Mouse (Mus musculus): ENCODE measurements around the gene Moxd1. TPM values are rescaled to one million over a fixed set of nuclear protein-coding genes. Genes with fewer than 3 reads are reported as not detected.

Gene Moxd1
- polyA plus RNA-seq, 1 experiment: 0.06 TPM

GRCm38 (mm10) chr10:24217558-24218268 lies 5.6 kb upstream of the Moxd1 start:
- no peak for DNase-seq
- Histone ChIP-seq H3K27ac (ENCODE audit: insufficient read depth, low read depth, low read length) (no peak overlapping the region), H3K36me3 (ENCODE audit: control insufficient read depth, insufficient read depth, low read length) (no peaks in the 10 kb centered on the region), H3K4me3 (ENCODE audit: insufficient read depth, low read depth, low read length) (no peak overlapping the region), H3K27me3 (replicated peaks; ENCODE audit: control insufficient read depth, insufficient read depth, low read length) (no peaks in the 10 kb centered on the region), H3K4me1 (ENCODE audit: control insufficient read depth, insufficient read depth, low read length) (no peaks in the 10 kb centered on the region)
- TF ChIP-seq CTCF (conservative IDR thresholded peaks at IDR 0.05; ENCODE audit: insufficient read depth, insufficient read length, low read depth, low read length): no peak
- no peak for TF ChIP-seq POLR2A (IDR thresholded peaks at IDR 0.05; ENCODE audit: low read depth, low read length)
- WGBS: 40% methylated on average over 6 of the region's 6 CpGs

- Histone ChIP-seq H3K27me3 (replicated peaks; ENCODE audit: control insufficient read depth, insufficient read depth, low read length) (peaks cover 3% of the 10 kb centered on the region), H3K36me3 (ENCODE audit: control insufficient read depth, insufficient read depth, low read length) (no peaks in the 10 kb centered on the region), H3K4me1 (ENCODE audit: control insufficient read depth, insufficient read depth, low read length) (no peaks in the 10 kb centered on the region), H3K27ac (ENCODE audit: insufficient read depth, low read depth, low read length) (no peak overlapping the region), H3K4me3 (ENCODE audit: insufficient read depth, low read depth, low read length) (no peak overlapping the region)
- 78% methylated on average over 5 of the region's 5 CpGs for WGBS
- no peak for TF ChIP-seq CTCF (conservative IDR thresholded peaks at IDR 0.05; ENCODE audit: insufficient read depth, insufficient read length, low read depth, low read length)
- no peak for TF ChIP-seq POLR2A (IDR thresholded peaks at IDR 0.05; ENCODE audit: low read depth, low read length)
- no peak for DNase-seq
Measured at GRCm38 (mm10) chr10:24220931-24221330, 2.4 kb upstream of the Moxd1 start.

GRCm38 (mm10) chr10:24222911-24223310 lies 406 bp upstream of the Moxd1 start:
- Histone ChIP-seq H3K36me3 (ENCODE audit: control insufficient read depth, insufficient read depth, low read length) (no peaks in the 10 kb centered on the region), H3K4me1 (ENCODE audit: control insufficient read depth, insufficient read depth, low read length) (no peaks in the 10 kb centered on the region), H3K4me3 (ENCODE audit: insufficient read depth, low read depth, low read length) (peak overlapping the region; percentile 34; the same call in 1 of the 2 replicates), H3K27me3 (replicated peaks; ENCODE audit: control insufficient read depth, insufficient read depth, low read length) (peaks cover 3% of the 10 kb centered on the region), H3K27ac (ENCODE audit: insufficient read depth, low read depth, low read length) (no peak overlapping the region)
- no peak for DNase-seq
- TF ChIP-seq POLR2A (IDR thresholded peaks at IDR 0.05; ENCODE audit: low read depth, low read length) (no peak), CTCF (conservative IDR thresholded peaks at IDR 0.05; ENCODE audit: insufficient read depth, insufficient read length, low read depth, low read length) (no peak)
- WGBS: 19% methylated on average over 6 of the region's 6 CpGs

- WGBS: 51% methylated on average over 8 of the region's 8 CpGs
- Histone ChIP-seq H3K36me3 (ENCODE audit: control insufficient read depth, insufficient read depth, low read length) (no peaks in the 10 kb centered on the region), H3K4me3 (ENCODE audit: insufficient read depth, low read depth, low read length) (no peak overlapping the region), H3K4me1 (ENCODE audit: control insufficient read depth, insufficient read depth, low read length) (no peaks in the 10 kb centered on the region), H3K27me3 (replicated peaks; ENCODE audit: control insufficient read depth, insufficient read depth, low read length) (peaks cover 3% of the 10 kb centered on the region), H3K27ac (ENCODE audit: insufficient read depth, low read depth, low read length) (no peak overlapping the region)
- TF ChIP-seq POLR2A (IDR thresholded peaks at IDR 0.05; ENCODE audit: low read depth, low read length): no peak
- no peak for TF ChIP-seq CTCF (conservative IDR thresholded peaks at IDR 0.05; ENCODE audit: insufficient read depth, insufficient read length, low read depth, low read length)
- no peak for DNase-seq
Measured at GRCm38 (mm10) chr10:24224591-24224990, 1.3 kb downstream of the Moxd1 start.

- H3K4me3 ChIP-seq (ENCODE audit: insufficient read depth, low read depth, low read length): no peak overlapping the region
- H3K36me3 ChIP-seq (ENCODE audit: control insufficient read depth, insufficient read depth, low read length): no peaks in the 10 kb centered on the region
- no peak for DNase-seq
- no peaks in the 10 kb centered on the region; the same call in none of the 2 replicates for H3K27me3 ChIP-seq (replicated peaks; ENCODE audit: control insufficient read depth, insufficient read depth, low read length)
- H3K27ac ChIP-seq (ENCODE audit: insufficient read depth, low read depth, low read length): no peak overlapping the region
- TF ChIP-seq POLR2A (IDR thresholded peaks at IDR 0.05; ENCODE audit: low read depth, low read length): no peak
- TF ChIP-seq CTCF (conservative IDR thresholded peaks at IDR 0.05; ENCODE audit: insufficient read depth, insufficient read length, low read depth, low read length): no peak
- 59% methylated on average over 12 of the region's 12 CpGs for WGBS
- H3K4me1 ChIP-seq (ENCODE audit: control insufficient read depth, insufficient read depth, low read length): no peaks in the 10 kb centered on the region
Measured at GRCm38 (mm10) chr10:24228318-24229183, 5.2 kb downstream of the Moxd1 start.

GRCm38 (mm10) chr10:24232281-24232680 lies 9.0 kb downstream of the Moxd1 start:
- WGBS: 81% methylated on average over 4 of the region's 4 CpGs

More at GRCm38 (mm10) chr10:24232281-24232680, 9.0 kb downstream of the Moxd1 start:
- no peak for DNase-seq
- H3K4me3 ChIP-seq (ENCODE audit: insufficient read depth, low read depth, low read length): no peak overlapping the region
- no peak for TF ChIP-seq POLR2A (IDR thresholded peaks at IDR 0.05; ENCODE audit: low read depth, low read length)
- TF ChIP-seq CTCF (conservative IDR thresholded peaks at IDR 0.05; ENCODE audit: insufficient read depth, insufficient read length, low read depth, low read length): no peak
- H3K27ac ChIP-seq (ENCODE audit: insufficient read depth, low read depth, low read length): no peak overlapping the region
- H3K36me3 ChIP-seq (ENCODE audit: control insufficient read depth, insufficient read depth, low read length): no peaks in the 10 kb centered on the region
- no peaks in the 10 kb centered on the region for H3K4me1 ChIP-seq (ENCODE audit: control insufficient read depth, insufficient read depth, low read length)
- no peaks in the 10 kb centered on the region for H3K27me3 ChIP-seq (replicated peaks; ENCODE audit: control insufficient read depth, insufficient read depth, low read length)
